Mouse (Mus musculus) MEL (cell line): ENCODE measurements around the gene Trip11. TPM values are rescaled to one million over a fixed set of nuclear protein-coding genes. Genes with fewer than 3 reads are reported as not detected.

Experiments
- DNase-seq: peaks from one replicate; pipeline ENCODE4 v3.0.0; 2011; ENCODE audit warnings: low read depth, low spot score
- H3K27ac ChIP-seq: 2 replicates; pipeline ENCODE4 v1.5.1; 2012; ENCODE audit warnings: low read depth, mild to moderate bottlenecking, control low read depth, low read length, moderate library complexity; ENCODE audit not compliant: control insufficient read depth
- H3K27me3 ChIP-seq, 2 experiments: fragments of 150-350 bp in 1 of 2; sonication (generic) in 1 of 2; 2 replicates each; pipeline ENCODE4 v1.6.1; 2012; ENCODE audit warnings: low read length in 2 of 2, mild to moderate bottlenecking in 2 of 2, improper control_type of control experiment in 1 of 2, moderate library complexity in 1 of 2; ENCODE audit not compliant: insufficient read depth in 2 of 2, control insufficient read depth in 1 of 2
- H3K36me3 ChIP-seq, 2 experiments: 2 replicates each; pipeline ENCODE4 v1.6.1; 2012 to 2014; ENCODE audit warnings: low read length in 2 of 2, improper control_type of control experiment in 1 of 2, inconsistent platforms in 1 of 2, mild to moderate bottlenecking in 1 of 2; ENCODE audit not compliant: insufficient read depth in 2 of 2, control insufficient read depth in 1 of 2
- H3K4me1 ChIP-seq, 2 experiments: fragments of 150-350 bp in 1 of 2; sonication (generic) in 1 of 2; 2 replicates each; pipeline ENCODE4 v1.6.1; 2012; ENCODE audit warnings: low read length in 2 of 2, improper control_type of control experiment in 1 of 2, mild to moderate bottlenecking in 1 of 2; ENCODE audit not compliant: insufficient read depth in 2 of 2, control insufficient read depth in 1 of 2
- H3K4me3 ChIP-seq, 2 experiments: fragments of 150-350 bp in 1 of 2; sonication (generic) in 1 of 2; 2 replicates each; pipeline ENCODE4 v1.5.1; 2012; ENCODE audit warnings: low read depth in 2 of 2, low read length in 2 of 2, mild to moderate bottlenecking in 2 of 2, moderate library complexity in 2 of 2, control low read depth in 1 of 2, improper control_type of control experiment in 1 of 2; ENCODE audit not compliant: control insufficient read depth in 1 of 2, insufficient read depth in 1 of 2
- H3K79me2 ChIP-seq: 2 replicates; pipeline ENCODE4 v1.6.1; 2012; ENCODE audit warnings: mild to moderate bottlenecking, low read length, moderate library complexity; ENCODE audit not compliant: control insufficient read depth, poor library complexity, insufficient read depth
- H3K9ac ChIP-seq: 2 replicates; pipeline ENCODE4 v1.6.1; 2012; ENCODE audit warnings: low read depth, mild to moderate bottlenecking, control low read depth, low read length, moderate library complexity; ENCODE audit not compliant: control insufficient read depth, poor library complexity, severe bottlenecking
- H3K9me3 ChIP-seq: fragments of 150-350 bp; sonication (generic); replicated peaks from 2 replicates; pipeline ENCODE4 v1.6.1; 2012; ENCODE audit warnings: mild to moderate bottlenecking, low read length, improper control_type of control experiment, moderate library complexity; ENCODE audit not compliant: insufficient read depth
- BHLHE40 ChIP-seq: IDR thresholded peaks from 2 replicates; pipeline ENCODE4 v1.6.1; 2012; ENCODE audit warnings: low read depth, mild to moderate bottlenecking, inconsistent platforms, low read length, improper control_type of control experiment, borderline replicate concordance
- CTCF ChIP-seq, 3 experiments: IDR thresholded peaks in 2 of 3; conservative IDR thresholded peaks in 1 of 3; 2 replicates each; pipeline ENCODE4 v1.5.1; 2011 to 2012; ENCODE audit warnings: low read length in 3 of 3, low read depth in 2 of 3, mild to moderate bottlenecking in 2 of 3, improper control_type of control experiment in 1 of 3, inconsistent platforms in 1 of 3, mixed read lengths in 1 of 3, moderate library complexity in 1 of 3; ENCODE audit not compliant: control insufficient read depth in 1 of 3, insufficient read depth in 1 of 3, poor library complexity in 1 of 3, severe bottlenecking in 1 of 3
- JUND ChIP-seq: IDR thresholded peaks from 2 replicates; pipeline ENCODE4 v1.6.1; 2011; ENCODE audit warnings: low read depth, mild to moderate bottlenecking, improper control_type of control experiment, low read length
- MAX ChIP-seq: IDR thresholded peaks from 2 replicates; pipeline ENCODE4 v1.6.1; 2011; ENCODE audit warnings: low read length, improper control_type of control experiment
- MEF2A ChIP-seq: IDR thresholded peaks from 2 replicates; pipeline ENCODE4 v1.6.1; 2014; ENCODE audit warnings: low read depth, mild to moderate bottlenecking, inconsistent platforms, low read length, improper control_type of control experiment; ENCODE audit not compliant: poor library complexity, insufficient replicate concordance, severe bottlenecking; ENCODE audit errors: extremely low read depth
- MYB ChIP-seq: IDR thresholded peaks from 2 replicates; pipeline ENCODE4 v1.6.1; 2011; ENCODE audit warnings: mild to moderate bottlenecking, low read depth, low read length, improper control_type of control experiment
- MYC ChIP-seq: IDR thresholded peaks from 2 replicates; pipeline ENCODE4 v1.6.1; 2011; ENCODE audit warnings: low read depth, mild to moderate bottlenecking, low read length, improper control_type of control experiment, moderate library complexity
- RAD21 ChIP-seq: IDR thresholded peaks from 2 replicates; pipeline ENCODE4 v1.6.1; 2011; ENCODE audit warnings: mild to moderate bottlenecking, low read depth, low read length, improper control_type of control experiment
- RCOR1 ChIP-seq: IDR thresholded peaks from 2 replicates; pipeline ENCODE4 v1.6.1; 2012; ENCODE audit warnings: low read depth, mild to moderate bottlenecking, inconsistent platforms, low read length, improper control_type of control experiment
- SMC3 ChIP-seq: IDR thresholded peaks from 2 replicates; pipeline ENCODE4 v1.6.1; 2011; ENCODE audit warnings: low read depth, low read length, improper control_type of control experiment
- TAL1 ChIP-seq: IDR thresholded peaks from 2 replicates; pipeline ENCODE4 v1.6.1; 2012; ENCODE audit warnings: mild to moderate bottlenecking, inconsistent platforms, low read length, moderate library complexity, mixed read lengths
- TBP ChIP-seq: IDR thresholded peaks from 2 replicates; pipeline ENCODE4 v1.8.0; 2011; ENCODE audit warnings: low read depth, low read length, improper control_type of control experiment
- TCF12 ChIP-seq: IDR thresholded peaks from 2 replicates; pipeline ENCODE4 v1.6.1; 2014; ENCODE audit warnings: low read depth, mild to moderate bottlenecking, inconsistent platforms, low read length, improper control_type of control experiment, moderate library complexity
- USF2 ChIP-seq, 2 experiments: IDR thresholded peaks; 2 replicates each; pipeline ENCODE4 v1.6.1; 2011 to 2012; ENCODE audit warnings: improper control_type of control experiment in 2 of 2, low read length in 2 of 2, borderline replicate concordance in 1 of 2, inconsistent platforms in 1 of 2, low read depth in 1 of 2, mild to moderate bottlenecking in 1 of 2; ENCODE audit not compliant: insufficient read depth in 1 of 2
- ZC3H11A ChIP-seq: IDR thresholded peaks from 2 replicates; pipeline ENCODE4 v1.6.1; 2012; ENCODE audit warnings: low read depth, mild to moderate bottlenecking, inconsistent platforms, low read length, improper control_type of control experiment
- ZKSCAN1 ChIP-seq: IDR thresholded peaks from 2 replicates; pipeline ENCODE4 v1.6.1; 2012; ENCODE audit warnings: low read depth, mild to moderate bottlenecking, inconsistent platforms, low read length, improper control_type of control experiment, moderate library complexity
- ZNF384 ChIP-seq: IDR thresholded peaks from 2 replicates; pipeline ENCODE4 v1.6.1; 2012; ENCODE audit warnings: low read depth, mild to moderate bottlenecking, inconsistent platforms, low read length, improper control_type of control experiment
- polyA plus RNA-seq, 2 experiments: library from polyadenylated mRNA; stranded (reverse) in 1 of 2; unstranded in 1 of 2; fragments of >175 nt in 1 of 2; fragments of >200 nt in 1 of 2; gene quantifications; 2 replicates each; pipeline versions ENCODE4 v1.2.1 to v1.2.4; 2012; ENCODE audit warnings: low replicate concordance in 2 of 2, low read depth in 1 of 2; ENCODE audit not compliant: insufficient read length in 2 of 2, insufficient read depth in 1 of 2, missing spikeins in 1 of 2
- total RNA-seq: library from RNA; depleted of rRNA; stranded (reverse); fragments of 300-350 nt; gene quantifications from 2 replicates; pipeline ENCODE4 v1.2.3, GENCODE M21; 2012

The Trip11 gene
- total and polyA plus RNA-seq, 3 experiments: 7.6 to 10.4 TPM; not detected in 1

GRCm38 (mm10) chr12:101832179-101833114 lies 80.6 kb downstream of the Trip11 start:
- no peaks in the 10 kb centered on the region for H3K4me1 ChIP-seq
- no peak overlapping the region for H3K9ac ChIP-seq
- no peaks in the 10 kb centered on the region for H3K27me3 ChIP-seq
- H3K4me3 ChIP-seq: no peak overlapping the region
- H3K27ac ChIP-seq: no peak overlapping the region
- H3K9me3 ChIP-seq: no peaks in the 10 kb centered on the region
- no peak for DNase-seq
- H3K79me2 ChIP-seq: no peaks in the 10 kb centered on the region
- TF ChIP-seq RCOR1 (no peak), ZNF384 (no peak), TCF12 (no peak), ZKSCAN1 (no peak), RAD21 (no peak), MAX (no peak), CTCF (IDR thresholded peaks at IDR 0.05 in 2 of 3, conservative IDR thresholded peaks at IDR 0.05 in 1 of 3; ENCODE audit: control insufficient read depth in 1 of 3, insufficient read depth in 1 of 3, low read depth in 2 of 3, low read length in 3 of 3, poor library complexity in 1 of 3, severe bottlenecking in 1 of 3) (no peak)
- 0 out of 4 replicates have a peak, but pooled peaks cover 0 to 2% of the 10 kb centered on the region in 2 experiments for H3K36me3 ChIP-seq

GRCm38 (mm10) chr12:101831221-101831620 lies 81.8 kb downstream of the Trip11 start:
- H3K4me1 ChIP-seq: no peaks in the 10 kb centered on the region
- no peak for TF ChIP-seq BHLHE40
- TF ChIP-seq JUND: no peak
- TF ChIP-seq USF2 (IDR thresholded peaks at IDR 0.05; ENCODE audit: borderline replicate concordance in 1 of 2, insufficient read depth in 1 of 2, low read depth in 1 of 2, low read length in 2 of 2): no peak
- no peak for TF ChIP-seq TBP
- no peak for TF ChIP-seq TAL1
- no peak for TF ChIP-seq MYC
- no peak for TF ChIP-seq MEF2A
- TF ChIP-seq SMC3: no peak
- TF ChIP-seq ZC3H11A: no peak
- no peak for TF ChIP-seq MYB
- no peaks in the 10 kb centered on the region for H3K79me2 ChIP-seq
- H3K9ac ChIP-seq: no peak overlapping the region
- DNase-seq: no peak
- no peaks in the 10 kb centered on the region for H3K36me3 ChIP-seq
- H3K27ac ChIP-seq: no peak overlapping the region
- no peaks in the 10 kb centered on the region for H3K27me3 ChIP-seq
- no peak overlapping the region for H3K4me3 ChIP-seq
- no peaks in the 10 kb centered on the region for H3K9me3 ChIP-seq
